Mouse (Mus musculus) midbrain, postnatal 0 days (tissue): ENCODE results near the gene Lpgat1. TPM values are rescaled to one million over a fixed set of nuclear protein-coding genes. Genes with fewer than 3 reads are reported as not detected.

Experiments used
- ATAC-seq: fragments of 200-750 bp; cut with Nextera tagmentation; 2 replicates; pipeline ENCODE4 v1.8.0; 2017; ENCODE audit warnings: moderate number of reproducible peaks, mild to moderate bottlenecking, moderate TSS enrichment, moderate library complexity; ENCODE audit not compliant: low FRiP score
- DNase-seq: peaks from one replicate; pipeline ENCODE4 v3.0.0-alpha.2; 2015; ENCODE audit warnings: low spot score
- H3K27ac ChIP-seq: fragments of 300-500 bp; sonication (generic); 2 replicates; pipeline ENCODE4 v1.5.1; 2014; ENCODE audit warnings: low read depth, mild to moderate bottlenecking, low read length, mixed read lengths
- H3K27me3 ChIP-seq: fragments of 300-500 bp; sonication (generic); 2 replicates; pipeline ENCODE4 v1.6.1; 2014; ENCODE audit warnings: low read length, control low read depth, mixed read lengths; ENCODE audit not compliant: insufficient read depth
- H3K36me3 ChIP-seq: fragments of 300-500 bp; sonication (generic); 2 replicates; pipeline ENCODE4 v1.6.1; 2014; ENCODE audit warnings: low read length, control low read depth, mixed read lengths; ENCODE audit not compliant: insufficient read depth
- H3K4me1 ChIP-seq: fragments of 300-500 bp; sonication (generic); 2 replicates; pipeline ENCODE4 v1.6.1; 2014; ENCODE audit warnings: mild to moderate bottlenecking, control low read depth, antibody characterized with exemption, low read length, mixed read lengths; ENCODE audit not compliant: insufficient read depth
- H3K4me2 ChIP-seq: fragments of 300-500 bp; sonication (generic); 2 replicates; pipeline ENCODE4 v1.6.1; 2014; ENCODE audit warnings: low read depth, mild to moderate bottlenecking, low read length, mixed read lengths; ENCODE audit not compliant: poor library complexity, severe bottlenecking
- H3K4me3 ChIP-seq: fragments of 300-500 bp; sonication (generic); 2 replicates; pipeline ENCODE4 v1.5.1; 2014; ENCODE audit warnings: low read depth, mild to moderate bottlenecking, low read length, moderate library complexity
- H3K9ac ChIP-seq: fragments of 300-500 bp; sonication (generic); replicated peaks from 2 replicates; pipeline ENCODE4 v1.6.1; 2014; ENCODE audit warnings: mild to moderate bottlenecking, low read length, moderate library complexity, mixed read lengths; ENCODE audit not compliant: poor library complexity, severe bottlenecking
- H3K9me3 ChIP-seq: fragments of 300-500 bp; sonication (generic); 2 replicates; pipeline ENCODE4 v1.6.1; 2016; ENCODE audit warnings: low read length, control low read depth
- CTCF ChIP-seq: IDR thresholded peaks from 2 replicates; pipeline ENCODE4 v1.5.1; 2016; ENCODE audit warnings: antibody characterized with exemption, mild to moderate bottlenecking
- WGBS: fragments of 180-500 bp; shearing (Covaris S2); extraction: QIAGEN DNeasy Blood & Tissue Kit; methylation state at CpG from one replicate; pipeline ENCODE4 v1.1.7; 2014; 5-methylcytosine and 5-hydroxymethylcytosine counted together
- polyA plus RNA-seq: library from polyadenylated mRNA; unstranded; fragments of >200 nt; fragmentation: Nextera tagmentation; extraction: Ambion mirVana; gene quantifications from 2 replicates; pipeline ENCODE4 v1.2.1, GENCODE M21; 2015
- total RNA-seq: library from RNA; depleted of rRNA; stranded (reverse); fragments of >200 nt; gene quantifications from 2 replicates; pipeline ENCODE4 v1.2.3, GENCODE M21; 2014

Gene Lpgat1
- total and polyA plus RNA-seq, 2 experiments from 2014 or later = 53.0 to 56.2 TPM

- WGBS = 87% methylated on average over 13 of the region's 13 CpGs
- Histone ChIP-seq H3K4me2 (no peak overlapping the region), H3K4me1 (no peaks in the 10 kb centered on the region), H3K4me3 (no peak overlapping the region), H3K9ac (no peak overlapping the region), H3K27me3 (peaks cover 3% of the 10 kb centered on the region; the same call in 1 of the 2 replicates), H3K36me3 (no peaks in the 10 kb centered on the region), H3K27ac (no peak overlapping the region), H3K9me3 (no peaks in the 10 kb centered on the region)
- no peak for TF ChIP-seq CTCF
- no peak for ATAC-seq
- no peak for DNase-seq
Measured at GRCm38 (mm10) chr1:191812949-191813691, 95.5 kb downstream of the Lpgat1 start.

GRCm38 (mm10) chr1:191814240-191814639, 96.6 kb downstream of the Lpgat1 start:
- DNase-seq (no peak), ATAC-seq (no peak)
- WGBS = 79% methylated on average over 4 of the region's 4 CpGs
- Histone ChIP-seq H3K4me1 (no peaks in the 10 kb centered on the region), H3K9me3 (no peaks in the 10 kb centered on the region), H3K36me3 (no peaks in the 10 kb centered on the region), H3K4me2 (no peak overlapping the region), H3K4me3 (no peak overlapping the region), H3K27ac (no peak overlapping the region), H3K9ac (no peak overlapping the region), H3K27me3 (peaks cover 3% of the 10 kb centered on the region; the same call in 1 of the 2 replicates)
- no peak for TF ChIP-seq CTCF

DNA sequence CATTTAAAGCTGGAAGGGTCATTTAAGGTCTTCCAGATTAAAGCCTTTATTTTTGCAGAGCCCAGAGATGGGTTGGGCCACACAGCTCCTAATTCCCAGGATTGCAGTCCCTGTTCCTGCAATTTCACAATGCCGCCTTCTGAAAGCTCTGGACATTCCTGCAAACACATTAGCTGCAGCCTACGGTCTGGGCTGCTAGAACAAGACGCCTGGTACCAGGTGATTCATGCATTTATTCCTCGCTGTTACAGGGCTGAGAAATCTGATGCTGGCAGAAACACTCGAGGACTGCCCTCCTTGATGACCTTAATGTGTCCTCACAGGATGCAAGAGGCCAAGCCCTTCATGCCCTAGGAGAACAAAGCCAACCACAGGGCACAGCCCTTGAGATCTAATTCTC, 97.3 kb downstream of the Lpgat1 start:
- Histone ChIP-seq H3K9me3 (no peaks in the 10 kb centered on the region), H3K27me3 (peaks cover 3% of the 10 kb centered on the region; the same call in 1 of the 2 replicates), H3K27ac (no peak overlapping the region), H3K4me1 (no peaks in the 10 kb centered on the region), H3K4me3 (no peak overlapping the region), H3K4me2 (no peak overlapping the region), H3K9ac (no peak overlapping the region), H3K36me3 (no peaks in the 10 kb centered on the region)
- no peak for DNase-seq
- WGBS = 64% methylated on average over 5 of the region's 5 CpGs
- ATAC-seq = no peak
- TF ChIP-seq CTCF = no peak

DNA sequence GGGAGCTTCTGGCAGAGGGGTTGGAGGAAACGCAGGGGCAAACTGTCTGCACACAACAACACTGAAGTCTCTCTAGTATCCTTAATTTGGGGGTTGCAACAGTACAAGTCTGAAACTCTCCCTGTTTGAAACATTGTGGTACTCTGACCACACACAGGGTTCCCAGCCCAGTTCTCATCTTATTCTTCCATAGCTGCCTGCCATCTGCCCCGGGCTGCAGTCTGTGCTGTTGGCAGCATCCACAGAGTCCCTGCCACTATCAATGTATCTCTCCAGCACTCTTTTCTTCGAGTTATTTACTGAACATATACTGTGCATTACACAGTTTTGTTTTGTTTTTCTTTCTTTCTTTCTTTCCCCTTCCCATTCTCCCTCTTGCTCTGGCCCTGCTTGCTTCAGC, 99.0 kb downstream of the Lpgat1 start:
- ATAC-seq (no peak), DNase-seq (no peak)
- Histone ChIP-seq H3K4me1 (no peaks in the 10 kb centered on the region), H3K4me2 (no peak overlapping the region), H3K36me3 (no peaks in the 10 kb centered on the region), H3K9ac (no peak overlapping the region), H3K27ac (no peak overlapping the region), H3K9me3 (no peaks in the 10 kb centered on the region), H3K27me3 (peaks cover 3% of the 10 kb centered on the region; the same call in 1 of the 2 replicates), H3K4me3 (no peak overlapping the region)
- no peak for TF ChIP-seq CTCF
- 79% methylated on average over 3 of the region's 3 CpGs for WGBS

GRCm38 (mm10) chr1:191817418-191818144, 99.9 kb downstream of the Lpgat1 start:
- peak; percentile 98 for TF ChIP-seq CTCF
- Histone ChIP-seq H3K4me2 (no peak overlapping the region), H3K9me3 (no peaks in the 10 kb centered on the region), H3K4me3 (no peak overlapping the region), H3K36me3 (no peaks in the 10 kb centered on the region), H3K27ac (no peak overlapping the region), H3K9ac (no peak overlapping the region), H3K4me1 (no peaks in the 10 kb centered on the region), H3K27me3 (no peaks in the 10 kb centered on the region)
- whole genome bisulfite sequencing = 40% methylated on average over 19 of the region's 19 CpGs
- DNase-seq (peak; percentile 94), ATAC-seq (peak; percentile 76)

DNA sequence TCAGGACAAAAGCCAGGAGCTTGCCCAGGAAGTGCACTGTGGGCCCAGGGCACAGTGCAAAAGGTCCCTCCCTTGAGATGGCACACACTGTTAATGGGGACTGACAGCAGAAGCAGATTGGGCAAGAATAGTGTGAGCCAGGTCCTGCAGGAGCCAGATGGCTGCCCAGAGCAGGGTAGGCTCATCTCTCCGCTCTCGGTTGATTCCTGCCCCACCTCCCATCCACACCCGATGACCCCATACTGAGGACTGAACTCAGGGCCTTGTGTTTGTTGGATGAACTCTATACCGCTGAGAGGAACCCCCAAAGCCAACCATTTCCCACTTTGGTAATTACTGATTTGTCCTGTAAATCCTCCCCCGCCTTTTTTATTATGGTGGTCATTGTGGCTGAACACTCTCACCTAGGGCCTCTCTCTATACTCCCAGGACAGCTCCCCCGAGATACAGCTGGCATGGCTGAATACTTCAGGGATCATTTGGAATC, 100.6 kb downstream of the Lpgat1 start:
- no peak for DNase-seq
- WGBS = 51% methylated on average over 6 of the region's 6 CpGs
- no peak overlapping the region for H3K27ac ChIP-seq

More for the DNA sequence above, 100.6 kb downstream of the Lpgat1 start:
- peak; percentile 22 for ATAC-seq
- no peaks in the 10 kb centered on the region for H3K36me3 ChIP-seq
- H3K9me3 ChIP-seq = no peaks in the 10 kb centered on the region
- no peak for TF ChIP-seq CTCF
- H3K4me3 ChIP-seq = no peak overlapping the region
- H3K4me2 ChIP-seq = no peak overlapping the region
- no peaks in the 10 kb centered on the region for H3K4me1 ChIP-seq
- no peak overlapping the region for H3K9ac ChIP-seq
- H3K27me3 ChIP-seq = no peaks in the 10 kb centered on the region
